Mouse (Mus musculus) G1E-ER4 (cell line): ENCODE measurements around the gene Mrpl48. TPM values are rescaled to one million over a fixed set of nuclear protein-coding genes. Genes with fewer than 3 reads are reported as not detected.

Experiments
- GATA1 ChIP-seq: IDR thresholded peaks from one replicate; pipeline ENCODE4 v1.8.0; 2012; ENCODE audit warnings: low read length, inconsistent platforms
- polyA plus RNA-seq: library from polyadenylated mRNA; stranded (reverse); fragments of >175 nt; gene quantifications from 2 replicates; pipeline ENCODE4 v1.2.3, GENCODE M21; 2012

Mrpl48 gene
- polyA plus RNA-seq, 1 experiment: 1.7 TPM

DNA sequence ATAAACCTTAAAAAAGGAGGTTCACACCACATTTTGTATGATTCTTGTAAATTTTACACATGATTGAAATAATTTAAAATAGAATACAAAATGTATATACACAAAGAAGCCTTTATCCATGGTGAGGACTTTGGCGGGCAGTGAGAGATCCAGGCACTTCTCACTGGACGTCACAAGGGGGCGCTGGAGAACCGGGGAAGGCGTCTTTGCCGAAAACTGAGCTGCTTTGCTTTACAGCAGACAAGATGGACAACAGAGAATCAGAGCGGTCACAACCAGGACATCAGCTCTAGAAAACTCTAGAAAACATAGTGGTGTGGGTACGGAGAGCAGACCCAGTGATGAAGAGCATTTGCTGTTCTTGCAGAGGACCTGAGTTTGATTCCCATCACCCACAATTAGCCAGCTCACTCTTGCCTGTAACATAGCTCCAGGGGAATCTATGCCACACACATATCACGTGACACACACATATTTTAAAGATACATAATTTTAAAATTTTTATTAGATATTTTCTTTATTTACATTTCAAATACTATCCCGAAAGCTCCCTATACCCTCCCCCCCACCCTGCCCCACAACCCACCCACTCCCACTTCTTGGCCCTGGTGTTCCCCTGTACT lies 87.3 kb downstream of the Mrpl48 start:
- TF ChIP-seq GATA1: no peak

DNA sequence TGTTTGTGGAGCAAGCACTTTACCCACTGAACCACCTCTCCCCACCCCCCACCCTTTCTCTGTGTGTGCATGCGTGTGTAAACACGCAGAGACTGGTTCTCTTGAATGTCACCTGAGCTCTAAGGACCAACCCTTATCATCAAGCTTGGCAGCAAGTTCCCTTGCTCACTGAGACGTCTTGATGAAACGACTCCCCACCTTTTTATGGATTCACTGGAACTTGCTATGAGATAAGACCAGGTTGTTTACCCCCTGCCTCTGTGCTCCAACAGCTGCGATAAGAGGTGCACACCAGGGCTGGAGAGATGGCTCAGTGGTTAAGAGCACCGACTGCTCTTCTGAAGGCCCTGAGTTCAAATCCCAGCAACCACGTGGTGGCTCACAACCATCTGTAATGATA lies 87.9 kb downstream of the Mrpl48 start:
- no peak for TF ChIP-seq GATA1

DNA sequence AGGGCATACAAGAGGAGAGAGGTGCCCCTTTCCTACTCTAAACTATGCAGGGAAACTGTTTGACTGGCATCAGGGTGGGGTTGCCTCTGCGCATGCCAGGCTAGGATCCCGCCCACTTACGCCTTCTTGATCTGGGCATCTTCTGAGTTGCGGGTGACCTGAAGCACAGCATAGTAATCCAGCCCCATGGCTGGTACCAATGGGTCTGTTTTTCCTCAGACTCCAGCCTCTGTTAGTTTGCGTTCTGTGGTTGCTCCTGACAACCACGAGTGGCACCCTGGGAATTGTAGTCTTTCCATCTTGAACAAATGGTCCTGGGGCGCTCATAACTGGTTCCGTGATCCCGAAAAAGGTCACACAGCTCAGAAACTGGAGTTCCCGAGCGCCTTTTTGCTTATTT lies 93.5 kb downstream of the Mrpl48 start, which contains the start of gene Dnajb13:
TSS of gene Dnajb13 (minus strand) at position 388 of the 400 bp plus-strand sequence.
- no peak for TF ChIP-seq GATA1

DNA sequence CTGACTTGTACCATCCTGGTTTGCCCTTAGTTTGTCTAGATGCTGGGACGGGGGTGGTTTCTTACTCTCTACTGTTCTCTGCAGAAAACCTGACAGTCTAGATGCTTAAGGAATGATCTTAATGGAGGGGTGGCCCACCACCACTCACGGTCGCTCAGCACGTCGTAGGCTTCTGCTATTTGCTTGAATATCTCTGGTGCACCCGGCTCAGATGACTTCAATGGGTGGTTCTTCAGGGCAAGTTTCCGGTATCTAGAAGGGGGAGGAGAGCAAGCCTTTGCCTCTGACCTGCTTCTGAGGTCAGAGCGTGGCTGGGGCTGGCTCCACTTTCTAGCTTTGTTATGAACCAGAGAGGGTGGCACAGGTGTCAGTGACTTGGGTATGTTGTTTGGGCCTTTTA lies 96.5 kb downstream of the Mrpl48 start:
- no peak for TF ChIP-seq GATA1

DNA sequence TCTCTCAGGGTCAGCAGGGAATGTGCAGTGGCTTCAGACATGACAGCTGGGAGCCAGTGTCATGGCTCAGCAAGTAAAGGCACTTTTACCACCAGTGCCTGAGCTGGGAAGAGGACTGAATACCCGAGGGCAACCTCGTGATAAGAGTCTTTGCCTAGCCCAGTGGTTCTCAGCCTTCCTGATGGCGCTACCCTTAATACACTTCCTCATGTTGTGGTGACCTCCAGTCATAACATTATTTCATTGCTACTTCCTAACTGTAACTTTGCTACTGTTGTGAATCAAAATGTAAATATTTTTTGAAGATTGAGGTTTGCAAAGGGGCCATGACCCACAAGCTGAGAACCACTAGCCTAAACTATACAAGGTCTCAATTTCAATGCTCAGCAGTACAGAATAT lies 99.4 kb downstream of the Mrpl48 start:
- no peak for TF ChIP-seq GATA1

DNA sequence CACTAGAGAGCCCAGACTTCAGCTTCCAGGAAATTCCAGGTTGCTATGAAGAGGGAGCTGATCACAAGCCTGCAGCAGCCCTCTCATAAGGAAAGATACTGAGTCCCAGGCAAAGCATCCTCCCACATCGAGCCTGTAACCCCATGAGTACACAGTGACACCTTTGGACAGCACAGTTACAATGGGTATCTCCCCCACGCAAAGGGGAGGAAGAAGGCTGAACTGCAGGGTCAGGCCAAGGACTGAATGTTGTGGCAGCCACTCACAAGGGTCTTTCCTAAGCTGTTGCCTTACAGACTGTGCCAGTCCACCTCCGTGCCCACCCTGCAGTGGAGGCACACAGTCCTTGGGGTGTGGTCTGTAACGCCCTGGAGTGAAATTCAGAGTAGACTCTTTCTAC lies 101.6 kb downstream of the Mrpl48 start:
- TF ChIP-seq GATA1: no peak

DNA sequence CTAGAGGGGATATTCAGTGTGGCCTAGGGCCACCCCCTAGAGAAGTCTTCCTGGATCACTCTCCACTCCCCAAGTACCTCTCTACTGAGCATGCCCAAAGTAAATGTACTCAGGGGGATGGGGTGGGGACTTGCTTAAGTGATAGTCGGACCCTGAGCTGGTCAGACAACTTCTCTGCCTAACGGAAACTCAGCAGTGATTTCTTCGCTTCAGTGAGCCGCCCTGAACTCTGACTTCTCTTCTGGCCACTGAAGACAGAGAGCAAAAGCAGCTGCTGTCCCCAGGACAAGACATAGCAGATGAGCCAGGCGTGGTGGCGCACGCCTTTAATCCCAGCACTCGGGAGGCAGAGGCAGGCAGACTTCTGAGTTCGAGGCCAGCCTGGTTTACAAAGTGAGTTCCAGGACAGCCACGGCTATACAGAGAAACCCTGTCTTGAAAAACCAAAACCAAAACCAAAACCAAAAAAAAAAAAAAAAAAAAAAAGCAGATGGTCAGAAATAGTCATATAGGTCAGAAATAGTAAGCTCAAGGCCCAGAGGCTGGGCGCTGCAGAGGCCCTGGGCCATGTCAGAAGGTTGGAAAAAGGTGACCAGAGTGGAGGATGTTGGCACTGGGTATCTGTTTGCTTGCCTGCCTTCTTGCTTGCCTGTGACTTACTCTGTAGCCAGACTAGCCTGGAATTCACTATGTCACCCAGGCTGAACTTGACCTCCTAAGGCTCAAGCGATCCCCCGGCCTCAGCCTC lies 103.2 kb downstream of the Mrpl48 start:
- no peak for TF ChIP-seq GATA1

DNA sequence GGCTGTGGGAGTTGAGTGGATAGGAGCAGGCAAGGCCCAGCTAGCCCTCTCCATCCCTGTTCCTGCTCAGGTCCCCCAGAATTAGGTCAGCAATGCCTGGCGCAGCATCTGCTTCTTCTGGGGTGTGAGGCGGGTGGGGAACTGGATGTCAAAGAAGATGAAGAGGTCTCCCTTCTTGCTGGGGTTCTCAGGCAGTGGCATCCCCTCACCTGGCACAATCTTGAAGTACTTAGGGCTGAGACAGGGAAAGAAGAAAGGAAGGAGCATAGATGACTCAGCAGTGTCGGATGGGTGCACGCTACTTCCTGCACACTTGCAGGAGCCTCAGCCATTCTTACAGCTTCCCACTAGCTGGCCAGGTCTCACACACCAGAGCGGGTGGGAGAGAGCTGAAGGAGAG lies 105.0 kb downstream of the Mrpl48 start:
- TF ChIP-seq GATA1: no peak

DNA sequence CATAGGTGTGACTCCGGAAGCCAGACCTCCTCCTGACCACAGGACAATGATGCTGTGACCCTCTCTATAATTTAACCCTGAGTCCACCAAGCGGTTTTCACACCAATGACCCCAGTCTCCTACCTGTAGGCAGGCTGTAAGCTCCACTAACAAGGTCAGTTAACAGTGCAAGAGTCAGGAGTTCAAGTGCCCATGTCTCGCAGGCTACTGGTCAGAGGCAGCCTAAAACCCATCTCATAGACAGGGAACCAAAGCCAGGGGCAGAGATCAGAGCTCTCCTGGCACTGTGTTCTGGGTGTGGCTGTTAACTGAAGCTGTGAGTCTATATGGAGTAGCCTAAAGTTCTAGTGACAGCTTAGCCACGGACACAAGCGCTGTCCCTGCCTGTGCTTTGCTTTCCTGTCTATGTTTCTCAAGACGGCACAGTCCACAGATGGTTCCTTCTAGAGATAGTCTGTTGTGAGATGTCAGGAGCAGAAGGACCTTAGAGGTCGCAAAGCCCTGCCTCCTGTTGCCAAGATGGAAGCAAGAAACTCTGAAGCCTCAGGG lies 105.7 kb downstream of the Mrpl48 start:
- TF ChIP-seq GATA1: no peak

DNA sequence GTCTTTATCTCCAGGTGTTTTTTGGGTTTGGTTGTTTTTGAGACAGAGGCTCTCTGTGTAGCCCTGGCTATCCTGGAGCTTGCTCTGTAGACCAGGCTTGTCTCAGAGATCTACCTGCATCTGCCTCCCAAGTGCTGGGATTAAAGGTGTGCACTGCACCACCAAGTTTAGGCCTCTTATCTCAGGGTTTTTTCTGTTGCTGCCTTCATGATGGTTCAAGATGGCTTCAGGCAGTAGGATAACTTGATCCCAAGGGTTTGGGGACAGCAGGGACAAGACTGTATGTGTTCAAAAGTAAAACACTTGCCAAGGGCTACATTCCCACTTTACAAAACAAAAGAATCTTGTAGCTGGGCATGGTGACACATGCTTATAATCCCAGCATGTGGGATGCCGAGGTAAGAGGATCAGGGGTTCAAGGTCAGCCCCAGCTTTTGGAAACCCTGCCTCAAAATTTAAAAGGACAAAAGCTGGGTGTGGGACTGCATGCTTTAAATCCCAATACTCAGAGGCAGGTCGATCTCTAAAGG lies 106.2 kb downstream of the Mrpl48 start:
- no peak for TF ChIP-seq GATA1

DNA sequence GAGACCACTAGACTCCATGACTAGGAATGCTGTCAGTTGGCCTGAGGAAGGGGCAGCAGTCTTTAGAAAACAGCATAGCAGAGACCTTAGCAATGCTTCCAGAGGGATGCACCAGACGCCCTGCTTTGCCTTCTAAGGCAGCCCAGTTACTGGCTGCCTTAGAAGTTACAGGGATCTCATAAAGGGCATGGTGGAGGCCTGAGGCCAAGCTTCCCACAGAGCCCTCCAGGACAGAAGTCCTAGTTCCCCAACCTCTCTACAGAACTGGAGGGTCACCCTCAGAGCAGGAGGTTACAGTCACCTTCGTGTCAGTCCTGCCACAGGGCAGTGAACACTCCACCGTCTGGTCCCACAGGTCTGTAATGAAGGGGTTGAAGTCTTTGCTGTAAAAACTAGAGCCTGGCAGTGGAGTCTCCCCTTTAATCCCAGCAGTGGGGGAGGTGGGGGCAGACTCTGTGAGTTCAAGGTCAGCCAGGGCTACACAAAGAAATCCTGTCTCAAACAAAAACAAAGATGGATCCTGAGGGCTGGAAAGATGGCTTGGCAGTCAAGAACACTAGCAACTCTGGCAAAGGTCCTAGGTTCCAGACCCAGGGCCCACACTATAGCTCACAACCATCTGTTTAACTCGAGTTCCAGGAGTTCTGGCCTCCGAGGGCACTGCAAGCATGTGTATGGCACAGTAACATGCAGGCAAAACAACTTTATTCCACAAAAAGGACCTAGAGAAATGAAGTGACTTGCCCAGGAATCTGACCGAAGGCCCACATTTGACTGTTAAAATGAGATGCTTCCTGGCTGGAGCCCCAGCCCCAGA lies 106.9 kb downstream of the Mrpl48 start:
- no peak for TF ChIP-seq GATA1

DNA sequence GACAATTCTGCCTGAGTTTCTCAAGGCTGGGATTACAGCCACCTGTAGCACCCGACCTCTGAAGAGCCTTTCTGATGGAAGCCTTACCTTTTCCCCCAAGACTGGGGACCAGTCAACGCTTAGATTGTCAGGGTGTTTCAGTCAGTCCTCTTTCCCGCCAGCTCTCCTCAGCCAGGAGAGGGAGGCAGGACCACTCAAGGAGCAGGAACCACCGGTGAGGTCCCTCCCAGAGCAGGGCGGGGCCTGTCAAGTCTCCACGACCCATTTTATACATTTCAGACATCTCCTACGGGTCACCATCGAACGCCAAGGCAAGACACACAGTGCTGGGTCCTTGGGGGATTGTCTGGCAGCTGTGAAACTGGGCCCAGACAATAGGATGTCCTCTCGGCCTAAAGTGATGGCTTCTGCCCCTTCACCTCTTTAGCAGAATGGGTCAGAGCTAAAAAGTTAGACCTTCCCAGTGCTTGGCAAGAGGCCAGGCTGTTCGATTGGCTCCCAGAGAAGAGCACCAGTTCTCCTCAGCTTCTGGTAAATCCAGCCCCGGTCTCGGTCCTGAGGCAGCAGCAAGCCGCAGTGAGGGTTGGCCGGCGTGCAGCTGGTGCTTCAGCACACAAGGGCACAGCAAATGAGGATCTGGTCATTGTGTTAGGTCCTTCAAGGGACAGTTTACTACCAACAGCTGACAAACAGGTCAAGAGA lies 107.7 kb downstream of the Mrpl48 start:
- no peak for TF ChIP-seq GATA1

DNA sequence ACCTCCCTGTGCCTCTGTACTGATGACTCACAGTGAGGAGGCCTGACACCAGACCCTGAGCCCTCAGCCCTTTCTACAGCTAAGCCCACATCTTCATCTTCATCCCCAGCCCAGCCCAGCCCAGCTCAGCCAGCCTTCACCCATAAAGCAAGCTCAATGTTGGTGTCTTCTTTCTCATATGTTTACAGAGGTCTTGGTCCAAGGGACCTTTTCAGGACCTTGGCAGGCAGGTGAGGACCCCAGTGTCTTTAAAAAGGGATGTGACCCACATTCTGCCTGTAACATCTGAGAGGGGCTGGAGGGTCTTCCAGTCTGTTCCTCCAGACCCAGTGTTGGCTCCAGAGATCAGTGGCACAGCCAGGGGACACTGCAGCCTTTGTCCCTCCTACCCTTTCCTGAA lies 108.6 kb downstream of the Mrpl48 start:
- TF ChIP-seq GATA1: no peak

DNA sequence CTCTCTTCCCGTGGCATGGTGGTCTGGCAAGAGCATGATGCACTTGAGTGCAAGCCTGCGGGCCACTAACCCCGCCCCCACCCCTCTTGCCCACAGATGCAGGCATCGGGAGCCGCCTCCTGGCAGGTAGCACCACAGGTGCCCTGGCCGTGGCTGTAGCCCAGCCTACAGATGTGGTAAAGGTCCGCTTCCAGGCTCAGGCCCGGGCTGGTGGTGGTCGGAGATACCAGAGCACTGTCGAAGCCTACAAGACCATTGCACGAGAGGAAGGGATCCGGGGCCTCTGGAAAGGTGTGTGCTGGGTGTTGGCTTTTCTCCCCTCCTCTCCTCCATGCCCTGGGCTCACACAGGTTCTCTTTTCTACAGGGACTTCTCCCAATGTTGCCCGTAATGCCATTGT lies 110.1 kb downstream of the Mrpl48 start:
- TF ChIP-seq GATA1: no peak

DNA sequence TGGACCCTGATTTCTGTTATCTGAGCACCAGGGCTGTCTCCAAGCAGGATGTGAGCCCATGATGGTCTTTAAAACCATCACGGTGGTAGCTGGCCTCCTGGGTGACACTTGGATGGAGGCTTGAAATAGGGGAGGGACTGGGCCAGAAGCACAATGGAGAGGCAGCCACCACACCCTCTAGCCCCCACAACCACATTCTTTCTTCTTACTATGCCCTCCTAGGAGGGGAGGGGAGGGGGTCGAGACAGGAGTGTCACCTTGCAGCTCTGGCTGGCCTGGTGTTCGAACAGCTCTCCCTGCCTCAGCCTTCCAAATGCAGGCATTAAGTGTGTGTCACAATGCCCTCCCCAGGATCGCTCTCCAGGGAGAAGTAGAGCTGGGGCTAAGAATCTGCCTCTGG lies 110.7 kb downstream of the Mrpl48 start:
- no peak for TF ChIP-seq GATA1
